Mouse (Mus musculus): ENCODE measurements around the gene Sbk1. TPM values are rescaled to one million over a fixed set of nuclear protein-coding genes. Genes with fewer than 3 reads are reported as not detected.

The Sbk1 gene
- polyA plus RNA-seq, 1 experiment: 29.2 TPM

GRCm38 (mm10) chr7:126338906-126339305 lies 66.5 kb downstream of the Sbk1 start:
- Histone ChIP-seq H3K4me3 (ENCODE audit: insufficient read depth, low read depth, low read length) (no peak overlapping the region), H3K36me3 (ENCODE audit: control insufficient read depth, insufficient read depth, low read length) (no peaks in the 10 kb centered on the region), H3K27ac (ENCODE audit: insufficient read depth, low read depth, low read length) (no peak overlapping the region), H3K27me3 (replicated peaks; ENCODE audit: control insufficient read depth, insufficient read depth, low read length) (no peaks in the 10 kb centered on the region), H3K4me1 (ENCODE audit: control insufficient read depth, insufficient read depth, low read length) (0 out of 2 replicates have a peak, but pooled peaks cover 6% of the 10 kb centered on the region)
- WGBS: 78% methylated on average over 8 of the region's 8 CpGs
- DNase-seq: no peak
- no peak for TF ChIP-seq CTCF (conservative IDR thresholded peaks at IDR 0.05; ENCODE audit: insufficient read depth, insufficient read length, low read depth, low read length)
- TF ChIP-seq POLR2A (IDR thresholded peaks at IDR 0.05; ENCODE audit: low read depth, low read length): no peak

DNA sequence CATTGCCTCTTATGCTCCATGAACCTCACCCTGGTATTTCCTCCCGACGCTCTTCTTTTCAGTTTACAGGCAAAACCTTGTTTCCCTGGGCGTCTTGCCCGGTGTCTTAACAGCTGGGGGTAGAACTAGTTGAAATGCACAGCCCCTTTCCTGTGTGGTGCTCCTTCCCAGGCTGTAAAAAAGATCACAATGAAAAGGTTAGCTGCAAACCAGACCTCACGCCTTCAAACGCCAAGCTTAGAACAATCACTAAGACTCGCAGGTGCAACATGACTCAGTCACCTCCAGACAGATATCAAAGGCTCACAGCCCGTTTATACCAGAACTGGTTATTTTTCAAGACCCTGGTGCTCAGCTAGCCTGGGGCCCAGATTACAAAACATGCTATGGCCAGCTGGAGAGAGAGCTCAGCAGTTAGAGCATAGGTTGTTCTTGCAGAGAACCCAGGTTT lies 67.1 kb downstream of the Sbk1 start:
- H3K27me3 ChIP-seq (replicated peaks; ENCODE audit: control insufficient read depth, insufficient read depth, low read length): no peaks in the 10 kb centered on the region
- no peak for TF ChIP-seq CTCF (conservative IDR thresholded peaks at IDR 0.05; ENCODE audit: insufficient read depth, insufficient read length, low read depth, low read length)
- H3K27ac ChIP-seq (ENCODE audit: insufficient read depth, low read depth, low read length): no peak overlapping the region
- no peaks in the 10 kb centered on the region for H3K36me3 ChIP-seq (ENCODE audit: control insufficient read depth, insufficient read depth, low read length)
- 0 out of 2 replicates have a peak, but pooled peaks cover 6% of the 10 kb centered on the region for H3K4me1 ChIP-seq (ENCODE audit: control insufficient read depth, insufficient read depth, low read length)
- 66% methylated on average over 8 of the region's 8 CpGs for WGBS
- H3K4me3 ChIP-seq (ENCODE audit: insufficient read depth, low read depth, low read length): no peak overlapping the region
- no peak for DNase-seq

GRCm38 (mm10) chr7:126340206-126340618 lies 67.8 kb downstream of the Sbk1 start:
- 37% methylated on average over 6 of the region's 6 CpGs for WGBS
- no peaks in the 10 kb centered on the region for H3K36me3 ChIP-seq (ENCODE audit: control insufficient read depth, insufficient read depth, low read length)
- 0 out of 2 replicates have a peak, but pooled peaks cover 6% of the 10 kb centered on the region for H3K4me1 ChIP-seq (ENCODE audit: control insufficient read depth, insufficient read depth, low read length)
- H3K4me3 ChIP-seq (ENCODE audit: insufficient read depth, low read depth, low read length): no peak overlapping the region
- no peak overlapping the region for H3K27ac ChIP-seq (ENCODE audit: insufficient read depth, low read depth, low read length)
- DNase-seq: peak; percentile 60
- TF ChIP-seq POLR2A (IDR thresholded peaks at IDR 0.05; ENCODE audit: low read depth, low read length) (no peak), CTCF (conservative IDR thresholded peaks at IDR 0.05; ENCODE audit: insufficient read depth, insufficient read length, low read depth, low read length) (no peak)
- H3K27me3 ChIP-seq (replicated peaks; ENCODE audit: control insufficient read depth, insufficient read depth, low read length): no peaks in the 10 kb centered on the region

GRCm38 (mm10) chr7:126340896-126341295 lies 68.5 kb downstream of the Sbk1 start:
- DNase-seq: no peak
- Histone ChIP-seq H3K27ac (ENCODE audit: insufficient read depth, low read depth, low read length) (no peak overlapping the region), H3K4me3 (ENCODE audit: insufficient read depth, low read depth, low read length) (no peak overlapping the region), H3K27me3 (replicated peaks; ENCODE audit: control insufficient read depth, insufficient read depth, low read length) (no peaks in the 10 kb centered on the region), H3K36me3 (ENCODE audit: control insufficient read depth, insufficient read depth, low read length) (no peaks in the 10 kb centered on the region), H3K4me1 (ENCODE audit: control insufficient read depth, insufficient read depth, low read length) (0 out of 2 replicates have a peak, but pooled peaks cover 6% of the 10 kb centered on the region)
- 41% methylated on average over 6 of the region's 6 CpGs for WGBS
- TF ChIP-seq POLR2A (IDR thresholded peaks at IDR 0.05; ENCODE audit: low read depth, low read length) (no peak), CTCF (conservative IDR thresholded peaks at IDR 0.05; ENCODE audit: insufficient read depth, insufficient read length, low read depth, low read length) (no peak)

Other genes starting within 250 kb of the Sbk1 start
- 0.33 and 0.45 TPM in 2 replicates for gene Gsg1l, start 190.2 kb upstream of the Sbk1 start, polyA plus RNA-seq (2012; rRNA removed)
- 119 and 122 TPM in 2 replicates for gene Xpo6, start 72.1 kb upstream of the Sbk1 start, polyA plus RNA-seq (2012; rRNA removed)
- 1.9 and 11.8 TPM in 2 replicates for gene Lat, start 97.0 kb downstream of the Sbk1 start, polyA plus RNA-seq (2012; rRNA removed)
- gene Spns1, start 104.8 kb downstream of the Sbk1 start, polyA plus RNA-seq (2012; rRNA removed): 102 and 168 TPM in 2 replicates
- 3.5 and 3.9 TPM in 2 replicates for gene Nfatc2ip, start 124.1 kb downstream of the Sbk1 start, polyA plus RNA-seq (2012; rRNA removed)
- gene Cd19, start 142.3 kb downstream of the Sbk1 start, polyA plus RNA-seq (2012; rRNA removed): 0.48 and 8.4 TPM in 2 replicates
- 24.7 and 25.7 TPM in 2 replicates for gene Rabep2, start 156.1 kb downstream of the Sbk1 start, polyA plus RNA-seq (2012; rRNA removed)
- gene Atp2a1, start 190.5 kb downstream of the Sbk1 start, polyA plus RNA-seq (2012; rRNA removed): 0.35 and 144 TPM in 2 replicates
- gene Sh2b1, start 202.8 kb downstream of the Sbk1 start, polyA plus RNA-seq (2012; rRNA removed): 62.8 and 71.7 TPM in 2 replicates
- gene Tufm, start 214.7 kb downstream of the Sbk1 start, polyA plus RNA-seq (2012; rRNA removed): 219 and 227 TPM in 2 replicates
- 70.6 and 90.5 TPM in 2 replicates for gene Atxn2l, start 230.8 kb downstream of the Sbk1 start, polyA plus RNA-seq (2012; rRNA removed)